Mouse (Mus musculus) T-cell, adult 2 months (primary cell): Measurements from ENCODE around the gene Zfp184.
A peak's percentile ranks its signal among the peaks of the same experiment; 100 is the strongest.
"Not testable (repeated sequence)": the region's sequence is repeated elsewhere in the genome, so short reads cannot be mapped to it uniquely, and the experiment has no call there.

Experiments used
- DNase-seq: peaks from one replicate; pipeline ENCODE4 v3.0.0; 2022; ENCODE audit warnings: low spot score

Gene Zfp184

GRCm38 (mm10) chr13:21944926-21945740, at the start of gene Zfp184:
Gene Zfp184, plus strand, starts transcription at chr13:21945094.
- DNase-seq = peak; percentile 81

- no peak for DNase-seq
Measured at GRCm38 (mm10) chr13:21896549-21897244, 48.2 kb upstream of the Zfp184 start.

GRCm38 (mm10) chr13:21897245-21897634, 47.7 kb upstream of the Zfp184 start:
- no peak for DNase-seq

DNA sequence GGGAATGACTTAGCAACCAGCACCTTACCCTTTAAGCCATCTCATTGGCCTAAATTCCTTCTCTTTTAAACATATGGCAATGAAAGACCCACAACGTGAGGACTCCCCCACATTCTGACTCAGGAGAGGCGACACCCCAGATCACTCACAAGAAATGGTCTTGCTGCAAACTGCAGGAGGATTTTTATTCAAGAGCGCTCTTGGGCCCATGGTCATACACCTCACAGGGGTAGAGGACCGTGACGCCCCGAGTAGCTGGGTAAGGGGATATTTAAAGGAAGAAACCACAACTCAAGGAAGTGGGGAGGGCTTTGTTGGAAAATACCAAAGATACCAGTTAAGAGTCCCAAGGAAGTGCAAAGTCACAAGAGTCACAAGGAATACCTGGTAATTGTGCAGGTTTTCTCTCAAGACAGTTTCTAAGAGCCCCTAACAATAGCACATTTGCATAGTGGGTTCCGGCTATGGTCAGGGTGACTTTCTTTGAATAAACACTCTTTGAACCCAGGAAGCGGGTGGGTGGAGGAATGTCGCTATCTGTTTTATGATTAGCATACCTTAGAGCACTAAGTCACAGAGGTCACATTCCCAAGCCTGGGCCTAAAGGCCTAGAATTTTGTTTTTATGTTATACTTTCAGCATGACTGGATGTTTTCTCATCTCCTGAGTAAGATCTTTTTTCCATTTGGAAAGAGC, 43.9 kb upstream of the Zfp184 start:
- not testable (repeated sequence) for DNase-seq

DNA sequence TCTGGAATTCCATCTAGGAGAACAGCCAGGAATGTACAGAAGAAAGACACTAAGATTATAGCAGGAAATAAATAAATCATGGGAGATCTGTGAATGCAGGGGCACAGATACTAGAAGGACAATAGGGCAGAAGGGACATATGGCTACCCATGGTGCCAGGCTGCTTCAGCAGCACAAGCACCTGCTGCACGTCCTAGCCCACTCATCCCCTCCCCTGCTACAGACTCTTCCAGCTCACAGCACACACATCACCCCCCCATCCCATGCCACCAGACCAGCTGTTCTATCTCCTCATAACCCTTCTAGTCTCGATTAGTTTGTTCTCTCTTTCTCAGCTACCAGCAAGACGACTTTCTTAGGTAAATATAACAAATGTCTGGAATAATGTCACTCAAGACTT, 41.4 kb upstream of the Zfp184 start:
- no peak for DNase-seq

DNA sequence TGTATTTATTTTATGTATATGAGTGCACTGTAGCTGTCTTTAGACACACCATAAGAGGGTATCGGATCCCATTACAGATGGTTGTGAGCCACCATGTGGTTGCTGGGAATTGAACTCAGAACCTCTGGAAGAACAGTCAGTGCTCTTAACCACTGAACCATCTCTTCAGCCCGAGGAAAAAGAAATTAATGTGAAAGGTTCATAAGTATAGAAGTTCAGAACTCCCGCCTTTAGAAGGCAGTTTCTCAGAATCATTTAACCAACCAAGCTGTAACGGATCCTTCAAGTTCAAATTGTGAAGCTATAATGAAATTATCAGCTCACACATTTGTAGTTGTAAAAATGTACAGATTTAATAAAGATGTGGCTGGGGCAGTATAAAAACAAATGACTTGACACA, 40.8 kb upstream of the Zfp184 start:
- not testable (repeated sequence) for DNase-seq

DNA sequence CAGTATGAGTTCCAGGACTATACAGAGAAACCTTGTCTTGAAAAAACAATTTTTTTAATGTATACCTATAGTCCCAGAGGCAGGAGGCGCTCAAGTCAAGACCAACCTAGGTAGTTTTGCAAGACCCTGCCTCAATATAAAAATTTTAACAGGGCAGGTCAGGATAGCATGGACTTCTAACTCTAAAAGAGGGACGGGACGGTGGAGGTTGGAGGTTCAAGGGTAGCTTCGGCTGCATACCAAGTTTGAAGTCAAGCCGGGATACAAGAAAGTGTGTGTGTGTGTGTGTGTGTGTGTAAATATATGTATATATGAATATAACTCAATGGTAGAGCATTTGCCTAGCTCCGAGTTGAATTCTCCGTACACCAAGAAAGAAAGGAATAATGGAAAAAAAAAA, 38.6 kb upstream of the Zfp184 start:
- no peak for DNase-seq

DNA sequence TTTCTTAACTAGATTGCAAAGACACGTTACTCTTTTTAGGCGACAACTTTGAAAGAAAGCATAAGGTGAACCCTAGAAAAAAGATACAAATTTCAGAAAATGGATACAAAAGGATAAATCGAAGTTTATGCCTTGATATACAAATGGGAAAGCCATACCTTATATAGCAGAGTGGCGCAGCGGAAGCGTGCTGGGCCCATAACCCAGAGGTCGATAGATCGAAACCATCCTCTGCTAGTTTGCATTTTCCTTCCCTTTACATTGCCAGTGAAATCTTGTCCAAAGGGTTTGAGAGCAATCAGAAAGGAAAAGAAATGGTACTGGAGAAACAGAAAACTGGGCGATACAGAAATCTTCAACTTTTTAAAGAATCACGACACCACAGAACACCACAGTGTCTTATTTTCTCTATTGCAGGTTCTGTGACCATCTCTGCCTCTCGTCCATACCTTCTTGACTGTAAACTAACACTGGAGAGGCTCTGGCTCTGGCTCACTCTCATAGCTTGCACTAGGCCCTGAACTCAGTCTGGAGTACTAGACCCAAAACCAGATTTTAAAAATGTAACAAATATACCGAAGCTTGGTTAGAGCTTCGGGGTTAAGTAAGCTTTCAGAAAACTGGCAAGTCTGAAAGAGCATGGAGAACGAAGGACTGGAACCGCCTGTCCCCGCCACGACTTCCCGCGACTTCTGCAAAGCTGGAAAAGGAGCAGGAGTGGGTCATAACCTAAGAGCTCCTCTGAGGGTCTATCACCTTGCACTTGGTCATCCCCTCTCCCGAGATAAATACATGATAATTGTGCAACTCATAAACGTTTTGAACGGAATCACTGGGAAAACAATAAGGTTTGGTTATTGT, 37.7 kb upstream of the Zfp184 start:
- DNase-seq = no peak

- DNase-seq = not testable (repeated sequence)
Measured at GRCm38 (mm10) chr13:21907807-21908155, 37.1 kb upstream of the Zfp184 start.

- DNase-seq = no peak
Measured at GRCm38 (mm10) chr13:21910735-21911134, 34.2 kb upstream of the Zfp184 start.

DNA sequence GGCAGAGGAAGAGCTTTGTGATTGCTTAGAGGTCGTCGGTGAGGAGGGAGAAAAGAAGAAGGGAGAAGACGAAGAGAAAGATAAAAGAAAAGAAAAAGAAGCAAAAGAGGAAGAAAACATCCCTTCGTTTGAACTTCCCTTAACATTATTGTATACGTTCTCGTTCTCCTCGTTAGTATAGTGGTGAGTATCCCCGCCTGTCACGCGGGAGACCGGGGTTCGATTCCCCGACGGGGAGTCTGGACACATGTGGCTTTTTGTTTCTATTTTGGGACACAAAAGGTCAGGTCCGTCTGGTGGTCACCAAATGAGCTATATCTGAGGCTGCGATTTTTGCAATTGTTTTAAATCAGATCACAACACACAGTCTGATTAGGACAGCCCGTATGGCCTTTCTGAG, 33.7 kb upstream of the Zfp184 start:
- DNase-seq = no peak

GRCm38 (mm10) chr13:21913854-21914253, 31.0 kb upstream of the Zfp184 start:
- DNase-seq = no peak

DNA sequence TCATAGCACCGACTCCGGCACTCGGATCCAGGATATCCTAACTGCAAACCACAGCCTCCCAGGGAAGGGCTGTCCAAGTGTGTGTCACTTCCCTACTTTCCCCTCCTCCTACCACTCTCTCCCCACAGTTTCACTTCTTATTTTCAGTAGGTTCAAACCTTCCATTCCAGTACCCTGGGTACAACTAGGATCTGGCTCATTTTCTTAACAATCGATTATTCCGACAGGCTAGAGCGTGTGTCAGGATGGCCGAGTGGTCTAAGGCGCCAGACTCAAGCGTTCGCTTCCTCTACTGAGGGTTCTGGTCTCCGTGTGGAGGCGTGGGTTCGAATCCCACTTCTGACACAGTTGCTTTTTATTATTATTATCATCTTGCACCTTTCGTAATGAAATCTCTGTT, 30.3 kb upstream of the Zfp184 start:
- no peak for DNase-seq

DNA sequence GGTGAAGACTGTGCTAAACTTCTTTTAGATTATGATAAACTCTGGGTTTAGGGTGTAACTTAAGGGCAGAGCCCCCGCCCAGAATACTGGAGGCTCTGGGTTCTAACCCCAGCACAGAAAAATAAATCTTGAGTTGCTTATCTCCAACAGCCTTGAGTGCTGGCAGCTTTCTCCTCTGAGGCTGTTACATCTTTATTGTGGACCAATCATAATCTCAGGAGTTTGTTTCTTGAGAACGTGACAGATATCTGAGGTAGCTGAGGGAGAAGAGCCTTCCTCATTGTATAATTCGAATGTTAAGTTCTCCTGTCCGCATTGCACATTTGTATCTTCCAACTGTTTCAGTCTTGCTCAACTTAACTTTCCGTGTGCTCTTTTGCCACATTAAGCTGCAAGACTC, 29.4 kb upstream of the Zfp184 start:
- no peak for DNase-seq

DNA sequence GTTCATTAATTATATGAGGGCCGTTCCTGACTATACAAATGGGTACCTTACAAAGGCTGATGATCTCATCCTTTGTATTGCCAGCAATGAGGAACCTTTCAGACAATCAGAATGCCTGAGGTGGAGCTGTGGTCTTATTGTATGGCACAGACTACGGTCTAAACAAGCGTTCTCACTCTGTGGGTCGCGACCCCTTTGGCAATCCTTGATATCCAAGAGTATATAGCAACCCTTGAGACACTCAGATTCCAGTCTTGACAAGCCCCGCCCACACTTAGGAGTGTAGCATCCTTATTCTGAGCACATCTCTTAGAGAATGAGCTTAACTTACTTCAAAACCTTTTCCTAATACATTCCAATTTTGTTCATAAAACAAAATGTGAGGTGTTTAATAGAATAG, 28.8 kb upstream of the Zfp184 start:
- no peak for DNase-seq

DNA sequence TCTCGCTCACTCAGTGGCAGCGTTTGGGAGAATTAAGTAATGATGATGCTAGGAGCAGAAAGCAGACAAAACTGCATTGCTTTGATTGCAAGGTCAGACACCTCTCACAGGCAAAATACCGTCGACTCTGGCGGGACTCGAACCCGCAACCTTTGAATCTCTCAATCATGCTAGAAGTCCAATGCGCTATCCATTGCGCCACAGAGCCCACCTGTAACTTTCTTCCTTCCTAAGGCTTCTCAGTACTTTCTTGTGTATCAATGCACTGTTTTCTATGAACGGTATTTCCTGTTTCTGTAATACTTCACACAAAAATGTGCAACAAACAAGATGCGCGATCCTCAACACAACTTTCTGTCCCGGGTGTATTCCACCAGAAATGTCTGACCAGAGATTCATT, 27.9 kb upstream of the Zfp184 start:
- DNase-seq = peak; percentile 48

DNA sequence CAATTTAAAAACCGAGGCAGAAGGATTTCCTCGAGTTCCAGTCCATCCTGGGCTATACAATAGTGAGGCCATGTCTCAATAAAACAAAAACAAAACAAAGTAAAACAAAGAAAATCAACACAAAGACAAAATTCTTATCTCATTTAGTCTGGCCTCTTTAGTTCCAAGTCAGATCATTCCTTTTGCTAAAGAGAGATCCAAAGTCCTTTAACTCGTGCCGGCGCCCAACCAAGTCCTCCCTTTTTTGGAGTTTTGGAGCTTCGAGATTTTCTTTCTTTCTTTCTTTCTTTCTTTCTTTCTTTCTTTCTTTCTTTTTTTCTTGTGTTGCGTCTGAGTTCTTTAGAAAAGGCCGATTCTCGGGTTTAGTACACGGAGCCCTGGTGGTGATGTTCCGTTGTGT, 27.4 kb upstream of the Zfp184 start:
- DNase-seq = no peak

DNA sequence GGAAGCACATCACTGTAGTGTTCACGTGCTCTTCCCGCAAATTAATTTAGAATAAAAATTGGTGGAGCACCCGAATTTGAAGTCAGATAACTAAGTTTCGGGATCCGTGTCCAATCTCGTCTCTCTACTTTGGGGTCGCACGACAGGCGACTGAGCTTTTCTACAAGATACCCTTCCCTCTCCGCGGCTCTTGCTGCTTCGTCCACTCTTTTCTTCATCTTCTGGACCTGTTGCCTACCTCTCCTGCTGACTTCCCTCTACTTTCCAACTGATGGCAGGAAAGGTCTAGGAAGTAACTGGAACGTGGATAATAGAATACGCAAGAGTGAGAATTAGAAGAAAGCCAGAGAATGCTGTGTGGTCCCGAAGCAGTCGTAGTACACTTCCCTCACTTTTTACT, 26.9 kb upstream of the Zfp184 start:
- no peak for DNase-seq

DNA sequence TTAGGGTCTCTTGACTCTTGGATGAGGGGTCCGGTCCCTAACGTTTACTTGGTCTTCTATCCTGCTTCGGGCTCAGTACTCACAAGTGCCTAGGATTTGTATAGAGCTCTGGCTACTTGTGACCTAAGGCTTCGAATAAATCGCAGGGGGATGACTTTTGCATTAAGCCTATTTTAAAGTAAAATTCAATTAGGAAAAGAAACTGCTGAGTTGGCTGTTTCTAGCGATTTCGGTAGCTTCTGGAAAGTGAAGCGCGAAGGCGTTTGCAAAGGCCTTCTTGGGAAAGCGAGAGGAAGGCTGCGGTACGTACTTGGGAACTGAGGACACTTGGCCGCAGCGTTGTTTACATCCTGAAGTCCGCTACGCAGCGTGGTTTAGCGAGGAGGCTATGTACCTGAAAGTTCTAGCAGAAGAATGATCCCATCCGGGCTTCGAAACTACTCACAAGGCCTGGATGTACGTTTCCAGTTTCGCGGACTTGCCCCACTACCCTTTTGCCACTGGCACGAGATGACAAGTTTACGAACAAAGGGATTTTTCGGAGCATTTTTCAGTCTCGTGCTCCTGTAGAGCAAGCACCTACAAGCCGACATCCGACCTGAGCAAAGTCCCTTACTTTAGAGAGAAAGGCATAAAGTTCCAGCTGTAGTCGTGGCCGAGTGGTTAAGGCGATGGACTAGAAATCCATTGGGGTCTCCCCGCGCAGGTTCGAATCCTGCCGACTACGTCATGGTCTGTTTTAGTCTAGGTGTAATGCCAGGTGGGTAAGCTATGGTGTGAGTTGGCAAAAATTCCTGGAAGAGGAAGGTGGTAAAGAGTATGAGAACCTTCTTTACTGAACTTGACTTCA, 26.1 kb upstream of the Zfp184 start:
- DNase-seq = peak; percentile 78

- peak; percentile 20 for DNase-seq
Measured at GRCm38 (mm10) chr13:21919836-21920431, 25.0 kb upstream of the Zfp184 start.
